Mouse (Mus musculus) CH12.LX (cell line): ENCODE data around the gene Nav1.

Source experiments
- CTCF ChIP-seq, 2 experiments: IDR thresholded peaks in 1 of 2; conservative IDR thresholded peaks in 1 of 2; 2 replicates each; pipeline ENCODE4 v1.5.1; 2011 to 2012; ENCODE audit warnings: low read depth in 2 of 2, low read length in 2 of 2, improper control_type of control experiment in 1 of 2, inconsistent platforms in 1 of 2, mild to moderate bottlenecking in 1 of 2, moderate library complexity in 1 of 2
- MAFK ChIP-seq: IDR thresholded peaks from 2 replicates; pipeline ENCODE4 v1.6.1; 2011; ENCODE audit warnings: low read length, improper control_type of control experiment; ENCODE audit not compliant: insufficient replicate concordance
- MAX ChIP-seq: IDR thresholded peaks from 2 replicates; pipeline ENCODE4 v1.6.1; 2011; ENCODE audit warnings: low read length, improper control_type of control experiment
- MXI1 ChIP-seq: IDR thresholded peaks from 2 replicates; pipeline ENCODE4 v1.6.1; 2011; ENCODE audit warnings: mild to moderate bottlenecking, low read depth, low read length, improper control_type of control experiment
- POLR2A ChIP-seq: IDR thresholded peaks from 2 replicates; pipeline ENCODE4 v1.6.1; 2011; ENCODE audit warnings: low read depth, mild to moderate bottlenecking, improper control_type of control experiment, low read length
- POLR2AphosphoS2 ChIP-seq: IDR thresholded peaks from 2 replicates; pipeline ENCODE4 v1.6.1; 2011; ENCODE audit warnings: low read depth, low read length, improper control_type of control experiment

DNA sequence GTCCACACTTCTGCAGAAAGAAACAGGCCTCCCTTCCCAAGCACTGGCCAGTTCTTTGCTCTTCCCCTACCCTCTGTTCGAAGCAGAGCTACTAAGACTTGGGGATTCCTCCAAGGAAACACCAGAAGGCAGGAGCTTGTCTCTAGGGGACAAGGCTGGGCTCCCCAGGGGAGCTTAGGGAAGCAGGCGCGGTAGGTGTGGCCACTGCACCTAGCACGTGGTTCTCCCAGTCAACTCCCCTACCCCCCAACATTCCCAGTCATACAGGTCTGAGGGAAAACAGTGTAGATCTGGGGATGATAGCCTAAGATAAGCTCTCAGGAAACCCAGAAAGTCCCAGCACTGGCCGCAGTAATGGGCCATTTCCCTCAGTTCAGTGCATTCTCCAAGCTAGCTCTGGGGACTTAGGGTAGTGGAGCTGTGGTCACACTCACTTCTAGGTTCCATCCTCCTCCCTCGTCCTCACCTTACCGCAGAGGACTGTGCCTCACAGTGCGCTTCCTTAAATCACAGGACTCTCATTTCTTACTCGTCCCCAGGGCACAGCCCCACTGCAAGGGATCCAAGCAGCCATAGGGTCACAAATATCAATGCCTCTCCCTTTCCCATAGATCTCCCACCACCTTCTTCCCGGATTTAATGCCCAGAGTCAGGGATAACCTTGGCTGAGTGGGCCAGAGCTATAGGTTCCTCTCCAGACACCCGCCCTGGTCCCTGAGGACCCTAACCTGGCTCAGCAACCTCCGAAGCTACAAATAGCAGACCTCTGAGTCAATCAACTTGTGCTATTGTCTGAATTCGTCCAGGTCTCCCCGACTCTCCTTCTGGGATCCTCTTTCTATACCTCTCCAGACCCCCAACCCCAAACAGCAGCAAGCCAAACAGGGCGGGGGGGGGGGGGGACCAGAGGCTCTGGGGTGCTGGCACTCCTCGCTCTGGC, 97.7 kb downstream of the Nav1 start:
- TF ChIP-seq POLR2A (no peak), POLR2AphosphoS2 (no peak), CTCF (conservative IDR thresholded peaks at IDR 0.05 in 1 of 2, IDR thresholded peaks at IDR 0.05 in 1 of 2; ENCODE audit: low read depth in 2 of 2, low read length in 2 of 2) (no peak), MXI1 (no peak), MAFK (no peak), MAX (no peak)
